Mouse (Mus musculus) liver, embryonic 14.5 days (tissue): ENCODE data around the gene Nol3. TPM values are rescaled to one million over a fixed set of nuclear protein-coding genes. Genes with fewer than 3 reads are reported as not detected.

ENCODE experiments used
- ATAC-seq: fragments of 200-750 bp; cut with Nextera tagmentation; 2 replicates; pipeline ENCODE4 v1.8.0; 2017; ENCODE audit warnings: moderate number of reproducible peaks, mild to moderate bottlenecking, moderate library complexity; ENCODE audit not compliant: insufficient read depth
- DNase-seq, 3 experiments: peaks; one replicate each; pipeline ENCODE4 v3.0.0-alpha.2; 2012 to 2013; ENCODE audit warnings: low read depth in 3 of 3, low spot score in 3 of 3
- H3K27ac ChIP-seq: fragments of 300-500 bp; sonication (generic); 2 replicates; pipeline ENCODE4 v1.5.1; 2014; ENCODE audit warnings: moderate library complexity, mild to moderate bottlenecking, control low read depth, inconsistent platforms
- H3K27me3 ChIP-seq: fragments of 300-500 bp; sonication (generic); 2 replicates; pipeline ENCODE4 v1.6.1; 2014; ENCODE audit warnings: mild to moderate bottlenecking, low read length, moderate library complexity; ENCODE audit not compliant: control insufficient read depth, insufficient read depth
- H3K36me3 ChIP-seq: fragments of 300-500 bp; sonication (generic); replicated peaks from 2 replicates; pipeline ENCODE4 v1.6.1; 2014; ENCODE audit warnings: low read depth; ENCODE audit not compliant: control insufficient read depth, insufficient read depth
- H3K4me1 ChIP-seq, 2 experiments: fragments of 200-500 bp in 1 of 2; fragments of 300-500 bp in 1 of 2; sonication (generic) in 1 of 2; replicated peaks; 2 replicates each; pipeline ENCODE4 v1.6.1; 2012 to 2014; ENCODE audit warnings: antibody characterized with exemption in 1 of 2, inconsistent platforms in 1 of 2, low read length in 1 of 2; ENCODE audit not compliant: control insufficient read depth in 2 of 2, insufficient read depth in 2 of 2
- H3K4me2 ChIP-seq: fragments of 300-500 bp; sonication (generic); 2 replicates; pipeline ENCODE4 v1.6.1; 2014; ENCODE audit warnings: low read depth, mild to moderate bottlenecking, control low read depth, moderate library complexity
- H3K4me3 ChIP-seq, 2 experiments: fragments of 200-500 bp in 1 of 2; fragments of 300-500 bp in 1 of 2; sonication (generic) in 1 of 2; 2 replicates each; pipeline ENCODE4 v1.5.1; 2012 to 2014; ENCODE audit warnings: low read depth in 2 of 2, low read length in 2 of 2, mild to moderate bottlenecking in 2 of 2, control low read depth in 1 of 2, inconsistent platforms in 1 of 2, moderate library complexity in 1 of 2; ENCODE audit not compliant: insufficient read depth in 1 of 2
- H3K9ac ChIP-seq: fragments of 300-500 bp; sonication (generic); replicated peaks from 2 replicates; pipeline ENCODE4 v1.6.1; 2014; ENCODE audit warnings: mild to moderate bottlenecking, control low read depth, moderate library complexity
- H3K9me3 ChIP-seq: fragments of 300-500 bp; sonication (generic); 2 replicates; pipeline ENCODE4 v1.6.1; 2016; ENCODE audit warnings: low read length, mixed read lengths; ENCODE audit not compliant: control insufficient read depth
- CTCF ChIP-seq: IDR thresholded peaks from 2 replicates; pipeline ENCODE4 v1.5.1; 2016; ENCODE audit warnings: antibody characterized with exemption, low read depth, control low read depth
- EP300 ChIP-seq: IDR thresholded peaks from 2 replicates; pipeline ENCODE4 v1.6.1; 2016; ENCODE audit warnings: antibody characterized with exemption, low read depth
- WGBS: fragments of 180-500 bp; shearing (Covaris S2); extraction: QIAGEN DNeasy Blood & Tissue Kit; methylation state at CpG from one replicate; pipeline ENCODE4 v1.1.7; 2014; ENCODE audit not compliant: insufficient replicate concordance; 5-methylcytosine and 5-hydroxymethylcytosine counted together
- polyA plus RNA-seq, 2 experiments: library from polyadenylated mRNA; depleted of rRNA in 1 of 2; stranded (reverse) in 1 of 2; unstranded in 1 of 2; fragments of >200 nt; fragmentation: Nextera tagmentation in 1 of 2; extraction: Ambion mirVana in 1 of 2; gene quantifications; 2 replicates each; pipeline versions ENCODE4 v1.2.1 to v1.2.3; 2012 to 2014

The Nol3 gene
- polyA plus RNA-seq, 2 experiments, result 0.02 TPM; not detected in 1

GRCm38 (mm10) chr8:105285514-105285913, 9.6 kb downstream of the Nol3 start:
- Histone ChIP-seq H3K4me2 (no peak overlapping the region), H3K27ac (no peak overlapping the region), H3K27me3 (peaks cover 12% of the 10 kb centered on the region), H3K4me3 (no peak overlapping the region), H3K9ac (no peak overlapping the region), H3K4me1 (peaks cover 12 to 18% of the 10 kb centered on the region in 2 experiments), H3K9me3 (no peaks in the 10 kb centered on the region), H3K36me3 (no peaks in the 10 kb centered on the region)
- WGBS, result 56% methylated on average over 12 of the region's 12 CpGs
- TF ChIP-seq CTCF (no peak), EP300 (no peak)
- ATAC-seq (no peak), DNase-seq (no peak)

DNA sequence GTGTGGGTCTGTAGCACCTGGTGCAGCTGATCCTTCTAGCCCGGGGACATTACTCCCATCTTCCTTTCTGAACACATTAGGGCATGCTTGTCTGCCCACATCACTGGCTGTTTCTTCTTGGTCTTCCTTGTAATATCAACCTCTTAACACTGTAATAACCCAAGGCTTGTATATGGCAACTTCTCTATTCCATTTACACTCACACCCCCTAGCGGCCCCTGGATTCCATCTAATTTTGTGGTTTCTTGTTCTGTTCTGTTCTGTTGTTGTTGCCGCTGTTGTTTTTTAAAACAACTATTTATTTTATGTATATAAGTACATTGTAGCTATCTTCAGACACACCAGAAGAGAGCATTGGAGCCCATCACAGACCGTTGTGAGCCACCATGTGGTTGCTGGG, 11.0 kb downstream of the Nol3 start:
- Histone ChIP-seq H3K27me3 (peaks cover 12% of the 10 kb centered on the region), H3K9ac (no peak overlapping the region), H3K4me2 (no peak overlapping the region), H3K4me1 (peaks cover 12 to 21% of the 10 kb centered on the region in 2 experiments), H3K27ac (no peak overlapping the region), H3K4me3 (no peak overlapping the region), H3K9me3 (no peaks in the 10 kb centered on the region), H3K36me3 (no peaks in the 10 kb centered on the region)
- DNase-seq (no peak), ATAC-seq (no peak)
- WGBS, result 73% methylated on average over 4 of the region's 4 CpGs
- TF ChIP-seq CTCF (no peak), EP300 (no peak)

- H3K36me3 ChIP-seq, result no peaks in the 10 kb centered on the region
- no peak overlapping the region for H3K4me3 ChIP-seq
- WGBS, result 86% methylated on average over 5 of the region's 5 CpGs
- no peak overlapping the region for H3K9ac ChIP-seq
- no peak for DNase-seq
- peaks cover 12% of the 10 kb centered on the region for H3K27me3 ChIP-seq
- H3K4me2 ChIP-seq, result no peak overlapping the region
- no peak for TF ChIP-seq EP300
- 0 out of 2 replicates have a peak, but pooled peaks have one; percentile 7 for TF ChIP-seq CTCF
- H3K27ac ChIP-seq, result no peak overlapping the region
- H3K4me1 ChIP-seq, result peaks cover 12 to 16% of the 10 kb centered on the region in 2 experiments
- no peak for ATAC-seq
- H3K9me3 ChIP-seq, result no peaks in the 10 kb centered on the region
These were observed 12.3 kb downstream of the Nol3 start for GRCm38 (mm10) chr8:105288231-105288630.

- TF ChIP-seq EP300 (no peak), CTCF (peak; percentile 47)
- peak overlapping the region; percentile 42 to 50 for H3K4me3 ChIP-seq
- ATAC-seq (peak; percentile 85), DNase-seq (peak; percentile 78 to 90 (median 79))
- under 1% methylated on average over 53 of the region's 53 CpGs for WGBS
- H3K27ac ChIP-seq, result no peak overlapping the region
- H3K9me3 ChIP-seq, result no peaks in the 10 kb centered on the region
- peaks cover 12 to 16% of the 10 kb centered on the region in 2 experiments for H3K4me1 ChIP-seq
- peaks cover 12% of the 10 kb centered on the region for H3K27me3 ChIP-seq
- H3K36me3 ChIP-seq, result no peaks in the 10 kb centered on the region
- no peak overlapping the region; the same call in 1 of the 2 replicates for H3K9ac ChIP-seq
- peak overlapping the region; percentile 86 for H3K4me2 ChIP-seq
These were observed 13.2 kb downstream of the Nol3 start for GRCm38 (mm10) chr8:105288958-105289732.

GRCm38 (mm10) chr8:105289805-105290460, 14.0 kb downstream of the Nol3 start, which contains the start of gene 4931428F04Rik:
TSS of gene 4931428F04Rik (minus strand) at chr8:105289864.
- H3K9ac ChIP-seq, result no peak within 1 kb of the TSS; the same call in 1 of the 2 replicates
- DNase-seq, result no peak
- peaks cover 12% of the 10 kb centered on the region for H3K27me3 ChIP-seq
- peak within 1 kb of the TSS; percentile 42 to 50 for H3K4me3 ChIP-seq
- H3K4me1 ChIP-seq, result peaks cover 12 to 16% of the 10 kb centered on the region in 2 experiments
- TF ChIP-seq CTCF (peak; percentile 77), EP300 (no peak)
- peak within 1 kb of the TSS; percentile 86 for H3K4me2 ChIP-seq
- 4% methylated on average over 43 of the region's 43 CpGs for WGBS
- no peak within 1 kb of the TSS for H3K27ac ChIP-seq
- peak; percentile 3; the same call in 1 of the 2 replicates for ATAC-seq
- no peaks in the 10 kb centered on the region for H3K9me3 ChIP-seq
- no peaks in the 10 kb centered on the region for H3K36me3 ChIP-seq
